In the genomic region with DNA sequence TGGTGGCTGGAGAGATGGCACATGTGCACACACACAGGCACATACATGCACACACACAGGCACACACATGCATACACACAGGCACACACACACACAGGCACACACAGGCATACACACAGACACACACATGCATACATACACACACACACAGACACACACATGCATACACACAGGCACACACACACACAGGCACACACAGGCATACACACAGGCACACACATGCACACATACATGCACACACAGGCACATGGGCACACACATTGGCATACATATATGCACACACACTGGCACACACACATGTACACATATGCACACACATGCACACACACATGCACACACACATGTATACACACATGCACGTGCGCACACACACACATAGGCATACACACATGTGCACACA, we compare ENCODE assay signal across 24 mouse cellular contexts.
DNase-seq lines count a peak whose midpoint lies in the region; ATAC-seq lines count a peak whose summit lies in the region.
"Had no signal": no experiment of that assay in that cellular context is flagged by ENCODE, and none has a peak within 500 bp of the region (broad histone marks: within the 10 kb centered on the region; RNA-seq: fewer than 3 reads in every experiment).

No protein-coding gene starts in this region.

- no peak for ATAC-seq in embryonic facial prominence, embryonic 14.5 days (ENCODE audit: low read depth)
- ATAC-seq in megakaryocyte, adult 5-6 weeks (ENCODE audit: poor library complexity, severe bottlenecking) = no peak
- ATAC-seq in midbrain, embryonic 16.5 days = 0 out of 2 replicates have a peak, but pooled peaks have one; percentile 49
- no peak for ATAC-seq in midbrain, embryonic 11.5 days (ENCODE audit: low FRiP score)
- ATAC-seq: CD4-positive, CD25-positive, alpha-beta regulatory T cell, adult 4 months; forebrain, embryonic 13.5 days; forebrain, embryonic 15.5 days; Patski had no signal

- H3K4me1 ChIP-seq in embryonic facial prominence, embryonic 14.5 days (ENCODE audit: control insufficient read depth, insufficient read depth, low read length) = peaks cover 33% of the 10 kb centered on the region
- peaks cover 18% of the 10 kb centered on the region for H3K4me1 ChIP-seq in embryonic facial prominence, embryonic 10.5 days
- no peaks in the 10 kb centered on the region for H3K4me1 ChIP-seq in megakaryocyte, embryonic 14.5 days
- H3K4me1 ChIP-seq in midbrain, embryonic 16.5 days (ENCODE audit: control insufficient read depth, insufficient read depth, low read length) = peaks cover 11% of the 10 kb centered on the region
- H3K4me1 ChIP-seq in midbrain, embryonic 11.5 days (ENCODE audit: control insufficient read depth, insufficient read depth, low read length) = peaks cover 13% of the 10 kb centered on the region

- H3K4me2 ChIP-seq in embryonic facial prominence, embryonic 14.5 days (ENCODE audit: low read depth, low read length) = no peak overlapping the region
- no peak overlapping the region for H3K4me2 ChIP-seq in midbrain, embryonic 16.5 days (ENCODE audit: low read length)
- no peak overlapping the region for H3K4me2 ChIP-seq in midbrain, embryonic 11.5 days
- H3K4me2 ChIP-seq: embryonic facial prominence, embryonic 13.5 days; forebrain, embryonic 13.5 days; forebrain, embryonic 15.5 days had no signal

- no peak for DNase-seq in embryonic facial prominence, embryonic 14.5 days (ENCODE audit: low spot score)
- DNase-seq in embryonic facial prominence, embryonic 10.5 days (ENCODE audit: low spot score) = no peak
- DNase-seq in midbrain, embryonic 11.5 days (ENCODE audit: low spot score, missing footprints) = no peak
- peak; percentile 5 for DNase-seq in R1 (ENCODE audit: low read depth, low spot score)
- DNase-seq in layer of hippocampus, postnatal 36 days = no peak
- DNase-seq: adrenal gland, adult 8-10 months; adrenal gland, postnatal 14 days; adrenal gland, postnatal 36 days; B cell, adult 2 months; cerebellum, adult 11-12 months; cerebellum, adult 2 months; cerebellum, adult 9-10 months; cerebellum, postnatal 10 days; cerebellum, postnatal 25 days; forebrain, postnatal 0 days had no signal

- no peaks in the 10 kb centered on the region for H3K36me3 ChIP-seq in embryonic facial prominence, embryonic 14.5 days (ENCODE audit: control insufficient read depth, insufficient read depth, low read length)
- no peaks in the 10 kb centered on the region for H3K36me3 ChIP-seq in embryonic facial prominence, embryonic 10.5 days (replicated peaks)
- H3K36me3 ChIP-seq in megakaryocyte, embryonic 14.5 days (replicated peaks; ENCODE audit: low read length) = no peaks in the 10 kb centered on the region
- H3K36me3 ChIP-seq in midbrain, embryonic 16.5 days (ENCODE audit: control insufficient read depth, insufficient read depth, low read length) = no peaks in the 10 kb centered on the region
- H3K36me3 ChIP-seq in midbrain, embryonic 11.5 days (ENCODE audit: control insufficient read depth, insufficient read depth, low read length) = no peaks in the 10 kb centered on the region
- H3K36me3 ChIP-seq: embryonic facial prominence, embryonic 13.5 days; forebrain, embryonic 15.5 days had no signal

- H3K9ac ChIP-seq in embryonic facial prominence, embryonic 14.5 days (ENCODE audit: low read depth, low read length) = no peak overlapping the region
- H3K9ac ChIP-seq in midbrain, embryonic 16.5 days (ENCODE audit: low read depth, low read length) = no peak overlapping the region
- no peak overlapping the region for H3K9ac ChIP-seq in midbrain, embryonic 11.5 days (ENCODE audit: low read length)
- H3K9ac ChIP-seq: embryonic facial prominence, embryonic 13.5 days; forebrain, embryonic 13.5 days; forebrain, embryonic 15.5 days; forebrain, postnatal 0 days had no signal

- no peaks in the 10 kb centered on the region for H3K9me3 ChIP-seq in embryonic facial prominence, embryonic 14.5 days (ENCODE audit: control insufficient read depth, low read length)
- H3K9me3 ChIP-seq in embryonic facial prominence, embryonic 10.5 days = no peaks in the 10 kb centered on the region
- H3K9me3 ChIP-seq in megakaryocyte, embryonic 14.5 days = peaks cover 16% of the 10 kb centered on the region
- no peaks in the 10 kb centered on the region for H3K9me3 ChIP-seq in midbrain, embryonic 16.5 days (replicated peaks; ENCODE audit: control insufficient read depth, low read length, poor library complexity, severe bottlenecking)
- no peaks in the 10 kb centered on the region for H3K9me3 ChIP-seq in midbrain, embryonic 11.5 days (ENCODE audit: control insufficient read depth, low read length)
- H3K9me3 ChIP-seq: embryonic facial prominence, embryonic 13.5 days; forebrain, embryonic 13.5 days; forebrain, embryonic 15.5 days had no signal

- H3K27ac ChIP-seq in embryonic facial prominence, embryonic 14.5 days (replicated peaks; ENCODE audit: low read depth, low read length) = peak overlapping the region; percentile 53; the same call in 1 of the 2 replicates
- no peak overlapping the region for H3K27ac ChIP-seq in embryonic facial prominence, embryonic 10.5 days (replicated peaks)
- no peak overlapping the region for H3K27ac ChIP-seq in midbrain, embryonic 16.5 days (ENCODE audit: low read length)
- no peak overlapping the region for H3K27ac ChIP-seq in midbrain, embryonic 11.5 days (ENCODE audit: low read depth, low read length)
- H3K27ac ChIP-seq: forebrain, embryonic 13.5 days; forebrain, embryonic 15.5 days had no signal

- 95% methylated on average over 2 of the region's 2 CpGs for WGBS in embryonic facial prominence, embryonic 14.5 days
- WGBS in embryonic facial prominence, embryonic 10.5 days = 96% methylated on average over 2 of the region's 2 CpGs
- 98% methylated on average over 2 of the region's 2 CpGs for WGBS in midbrain, embryonic 16.5 days
- 95% methylated on average over 2 of the region's 2 CpGs for WGBS in midbrain, embryonic 11.5 days

- H3K27me3 ChIP-seq in embryonic facial prominence, embryonic 14.5 days (replicated peaks; ENCODE audit: control insufficient read depth, insufficient read depth, low read length) = no peaks in the 10 kb centered on the region
- no peaks in the 10 kb centered on the region for H3K27me3 ChIP-seq in embryonic facial prominence, embryonic 10.5 days (replicated peaks; ENCODE audit: low read depth, poor library complexity, severe bottlenecking)
- H3K27me3 ChIP-seq in megakaryocyte, embryonic 14.5 days (replicated peaks) = no peaks in the 10 kb centered on the region
- no peaks in the 10 kb centered on the region for H3K27me3 ChIP-seq in midbrain, embryonic 16.5 days (ENCODE audit: control insufficient read depth, insufficient read depth, low read depth, low read length)
- H3K27me3 ChIP-seq in midbrain, embryonic 11.5 days (ENCODE audit: control insufficient read depth, insufficient read depth, low read length) = no peaks in the 10 kb centered on the region
- H3K27me3 ChIP-seq: CH12.LX; embryonic facial prominence, embryonic 13.5 days; forebrain, embryonic 13.5 days; forebrain, embryonic 15.5 days; Patski had no signal

- no peak overlapping the region for H3K4me3 ChIP-seq in embryonic facial prominence, embryonic 14.5 days (ENCODE audit: low read depth, low read length)
- H3K4me3 ChIP-seq in embryonic facial prominence, embryonic 10.5 days = no peak overlapping the region
- peak overlapping the region; percentile 85 for H3K4me3 ChIP-seq in megakaryocyte, embryonic 14.5 days (replicated peaks)
- no peak overlapping the region for H3K4me3 ChIP-seq in midbrain, embryonic 16.5 days (ENCODE audit: low read depth, low read length)
- H3K4me3 ChIP-seq in midbrain, embryonic 11.5 days (ENCODE audit: low read depth, low read length) = no peak overlapping the region
- H3K4me3 ChIP-seq: embryonic facial prominence, embryonic 13.5 days; forebrain, embryonic 13.5 days; forebrain, embryonic 15.5 days had no signal
